Mouse (Mus musculus) myocyte (in vitro differentiated cells): ENCODE measurements at regions not wholly inside any gene's neighbourhood (a gene's known extent, or its start where the extent isn't known, plus 50 kb on each side); places are given as distances from the start of the nearest gene placed in this dataset.

Source experiments
- H3K27me3 ChIP-seq: one replicate; pipeline ENCODE4 v1.6.1; 2011; ENCODE audit not compliant: control insufficient read depth, insufficient read depth, insufficient read length
- H3K36me3 ChIP-seq: one replicate; pipeline ENCODE4 v1.6.1; 2011; ENCODE audit not compliant: control insufficient read depth, insufficient read depth
- H3K4me2 ChIP-seq: one replicate; pipeline ENCODE4 v1.6.1; 2011; ENCODE audit warnings: low read depth, control low read depth
- H3K4me3 ChIP-seq: one replicate; pipeline ENCODE4 v1.5.1; 2011; ENCODE audit warnings: mild to moderate bottlenecking, control low read depth, moderate library complexity
- H3K79me2 ChIP-seq: one replicate; pipeline ENCODE4 v1.6.1; 2011; ENCODE audit not compliant: control insufficient read depth, insufficient read depth
- H3ac ChIP-seq: one replicate; pipeline ENCODE4 v1.6.1; 2011; ENCODE audit not compliant: control insufficient read depth, insufficient read length
- CEBPB ChIP-seq: IDR thresholded peaks from 2 replicates; pipeline ENCODE4 v1.6.1; 2011; ENCODE audit warnings: mild to moderate bottlenecking, moderate library complexity; ENCODE audit not compliant: poor library complexity, insufficient read depth, severe bottlenecking
- E2F4 ChIP-seq: IDR thresholded peaks from one replicate; pipeline ENCODE4 v1.6.1; 2011; ENCODE audit warnings: mild to moderate bottlenecking, control low read depth, moderate library complexity; ENCODE audit not compliant: insufficient read depth
- MAX ChIP-seq: IDR thresholded peaks from one replicate; pipeline ENCODE4 v1.6.1; 2011; ENCODE audit warnings: low read depth, mild to moderate bottlenecking, control low read depth
- MYOD1 ChIP-seq, 3 experiments: IDR thresholded peaks; one replicate each; pipeline ENCODE4 v1.6.1; 2011; ENCODE audit warnings: control low read depth in 2 of 3, low read depth in 2 of 3, mild to moderate bottlenecking in 2 of 3, moderate library complexity in 1 of 3; ENCODE audit not compliant: insufficient read length in 2 of 3, control insufficient read depth in 1 of 3
- MYOG ChIP-seq, 3 experiments: IDR thresholded peaks; one replicate each; pipeline ENCODE4 v1.6.1; 2011; ENCODE audit warnings: control low read depth in 2 of 3, low read depth in 2 of 3, mild to moderate bottlenecking in 2 of 3; ENCODE audit not compliant: insufficient read length in 2 of 3, control insufficient read depth in 1 of 3, insufficient read depth in 1 of 3
- POLR2A ChIP-seq: IDR thresholded peaks from one replicate; pipeline ENCODE4 v1.6.1; 2011; ENCODE audit warnings: low read depth, mild to moderate bottlenecking, control low read depth, moderate library complexity; ENCODE audit not compliant: insufficient read length
- POLR2AphosphoS2 ChIP-seq: IDR thresholded peaks from one replicate; pipeline ENCODE4 v1.6.1; 2011; ENCODE audit warnings: low read depth, control low read depth; ENCODE audit not compliant: insufficient read length
- REST ChIP-seq: IDR thresholded peaks from one replicate; pipeline ENCODE4 v1.6.1; 2011; ENCODE audit warnings: mild to moderate bottlenecking, control low read depth, moderate library complexity; ENCODE audit not compliant: insufficient read depth, insufficient read length
- SRF ChIP-seq: IDR thresholded peaks from one replicate; pipeline ENCODE4 v1.6.1; 2011; ENCODE audit warnings: low read depth; ENCODE audit not compliant: control insufficient read depth, insufficient read length
- TCF12 ChIP-seq: IDR thresholded peaks from one replicate; pipeline ENCODE4 v1.6.1; 2011; ENCODE audit warnings: mild to moderate bottlenecking, control low read depth; ENCODE audit not compliant: poor library complexity, insufficient read depth, severe bottlenecking
- TCF3 ChIP-seq: IDR thresholded peaks from one replicate; pipeline ENCODE4 v1.6.1; 2011; ENCODE audit warnings: low read depth, control low read depth; ENCODE audit not compliant: insufficient read length
- USF1 ChIP-seq: IDR thresholded peaks from one replicate; pipeline ENCODE4 v1.6.1; 2011; ENCODE audit warnings: low read depth, mild to moderate bottlenecking, control low read depth, moderate library complexity

DNA sequence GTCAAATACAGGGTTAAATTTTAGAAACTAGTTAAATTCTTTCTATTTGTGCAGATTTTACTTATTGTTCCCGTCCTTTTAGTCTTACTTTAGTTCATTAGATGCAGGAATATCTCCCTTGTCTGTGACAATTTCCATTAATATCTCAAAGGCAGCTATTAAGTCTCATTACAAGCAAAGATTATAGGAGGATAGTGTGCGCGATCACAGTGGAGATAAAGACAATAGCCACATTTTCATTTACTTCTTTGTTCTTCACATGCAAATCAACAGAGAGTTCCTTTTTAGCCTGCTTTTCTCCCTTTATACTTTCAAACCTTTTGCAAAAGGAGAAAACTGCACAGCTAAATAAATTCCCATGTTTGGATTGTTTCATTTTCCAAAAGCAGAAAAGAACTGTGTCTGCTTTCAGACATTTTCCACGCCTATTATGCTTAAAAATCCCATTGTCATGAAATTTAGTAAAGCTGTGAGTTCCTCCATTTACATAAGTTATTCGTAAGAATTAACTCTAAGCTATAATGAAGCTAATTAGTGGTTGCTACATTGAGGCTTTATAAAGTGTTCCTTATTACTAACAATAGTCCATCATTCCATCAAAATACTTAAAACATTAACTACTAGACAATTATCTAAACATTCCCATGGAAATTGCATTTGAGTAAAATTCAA is 252.4 kb downstream of the Isl1 start:
- no peak for TF ChIP-seq SRF
- TF ChIP-seq MAX: no peak
- TF ChIP-seq TCF3: no peak
- TF ChIP-seq MYOD1 (IDR thresholded peaks at IDR 0.05; ENCODE audit: control insufficient read depth in 1 of 3, insufficient read length in 2 of 3, low read depth in 2 of 3): no peak
- no peak for TF ChIP-seq POLR2AphosphoS2
- TF ChIP-seq CEBPB: no peak
- TF ChIP-seq TCF12: no peak
- no peak for TF ChIP-seq USF1
- no peak for TF ChIP-seq E2F4
- TF ChIP-seq POLR2A: no peak
- no peak for TF ChIP-seq REST
- TF ChIP-seq MYOG (IDR thresholded peaks at IDR 0.05; ENCODE audit: control insufficient read depth in 1 of 3, insufficient read depth in 1 of 3, insufficient read length in 2 of 3, low read depth in 2 of 3): no peak
- H3K4me3 ChIP-seq: no peak overlapping the region
- H3ac ChIP-seq: no peak overlapping the region
- H3K36me3 ChIP-seq: no peaks in the 10 kb centered on the region
- no peaks in the 10 kb centered on the region for H3K27me3 ChIP-seq
- no peaks in the 10 kb centered on the region for H3K79me2 ChIP-seq
- no peak overlapping the region for H3K4me2 ChIP-seq

DNA sequence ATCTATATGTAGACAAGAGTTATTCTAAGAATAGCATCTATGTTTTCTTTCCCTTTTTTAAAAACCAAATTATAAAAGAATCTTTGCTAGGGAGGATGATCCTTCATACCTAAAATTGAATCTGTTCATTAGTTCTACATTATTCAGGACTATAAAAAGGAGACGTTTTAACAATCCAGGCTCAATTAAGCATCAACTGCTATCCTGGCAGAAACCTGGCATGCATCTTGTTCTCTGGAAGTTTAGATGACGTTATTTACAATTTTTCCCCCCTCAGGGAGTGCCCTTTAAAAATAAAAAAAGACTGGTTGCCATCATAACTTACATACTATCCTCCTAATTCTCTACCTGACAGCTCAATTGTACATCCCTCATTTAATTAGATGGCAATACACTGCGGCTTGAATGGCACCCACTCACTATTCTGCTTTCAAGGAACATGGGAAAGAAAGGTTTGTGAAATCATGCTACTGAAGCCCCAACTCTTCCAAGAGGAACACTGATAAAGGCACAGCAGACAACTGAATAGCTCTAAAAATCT is 253.3 kb downstream of the Isl1 start:
- H3K4me3 ChIP-seq: no peak overlapping the region
- TF ChIP-seq TCF12 (no peak), MAX (no peak), CEBPB (no peak), SRF (no peak), E2F4 (no peak), MYOG (IDR thresholded peaks at IDR 0.05; ENCODE audit: control insufficient read depth in 1 of 3, insufficient read depth in 1 of 3, insufficient read length in 2 of 3, low read depth in 2 of 3) (no peak)

DNA sequence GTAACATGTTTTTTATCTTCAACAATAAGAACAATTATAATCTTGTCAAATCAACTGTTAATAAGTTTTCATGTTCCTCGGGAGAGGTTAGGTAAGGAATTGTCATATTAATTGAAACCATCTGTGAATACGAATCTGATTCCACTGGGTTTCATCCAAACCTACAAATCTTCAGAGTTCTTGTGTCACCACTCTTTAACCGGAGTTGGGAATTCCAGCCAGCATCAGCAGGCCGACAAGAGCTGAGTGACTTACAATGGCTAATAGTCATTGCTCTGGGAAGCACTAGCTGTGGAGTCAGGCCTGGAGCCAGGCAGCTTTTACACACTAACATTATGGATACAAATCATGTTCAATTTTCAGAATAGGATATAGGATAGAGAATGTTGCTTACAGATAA is 273.3 kb downstream of the Isl1 start:
- TF ChIP-seq MYOG (IDR thresholded peaks at IDR 0.05; ENCODE audit: control insufficient read depth in 1 of 3, insufficient read depth in 1 of 3, insufficient read length in 2 of 3, low read depth in 2 of 3) (no peak), POLR2A (no peak), USF1 (no peak), TCF3 (no peak), MAX (no peak), SRF (no peak), E2F4 (no peak), TCF12 (no peak), REST (no peak), CEBPB (no peak), POLR2AphosphoS2 (no peak), MYOD1 (IDR thresholded peaks at IDR 0.05; ENCODE audit: control insufficient read depth in 1 of 3, insufficient read length in 2 of 3, low read depth in 2 of 3) (no peak)
- no peak overlapping the region for H3K4me3 ChIP-seq
- H3ac ChIP-seq: no peak overlapping the region
- no peaks in the 10 kb centered on the region for H3K36me3 ChIP-seq
- H3K27me3 ChIP-seq: no peaks in the 10 kb centered on the region
- H3K79me2 ChIP-seq: no peaks in the 10 kb centered on the region
- H3K4me2 ChIP-seq: no peak overlapping the region

More for the DNA sequence above, 253.3 kb downstream of the Isl1 start:
- Histone ChIP-seq H3ac (no peak overlapping the region), H3K36me3 (no peaks in the 10 kb centered on the region), H3K27me3 (no peaks in the 10 kb centered on the region), H3K4me2 (no peak overlapping the region), H3K79me2 (no peaks in the 10 kb centered on the region)

GRCm38 (mm10) chr13:116030152-116030720 is 279.3 kb downstream of the Isl1 start:
- H3K79me2 ChIP-seq: no peaks in the 10 kb centered on the region
- no peak overlapping the region for H3K4me3 ChIP-seq
- H3K36me3 ChIP-seq: no peaks in the 10 kb centered on the region
- TF ChIP-seq MYOG (IDR thresholded peaks at IDR 0.05; ENCODE audit: control insufficient read depth in 1 of 3, insufficient read depth in 1 of 3, insufficient read length in 2 of 3, low read depth in 2 of 3) (no peak), MYOD1 (IDR thresholded peaks at IDR 0.05; ENCODE audit: control insufficient read depth in 1 of 3, insufficient read length in 2 of 3, low read depth in 2 of 3) (no peak), MAX (no peak), CEBPB (no peak), REST (no peak), POLR2A (no peak)
- H3K4me2 ChIP-seq: no peak overlapping the region
- no peak overlapping the region for H3ac ChIP-seq
- no peaks in the 10 kb centered on the region for H3K27me3 ChIP-seq

DNA sequence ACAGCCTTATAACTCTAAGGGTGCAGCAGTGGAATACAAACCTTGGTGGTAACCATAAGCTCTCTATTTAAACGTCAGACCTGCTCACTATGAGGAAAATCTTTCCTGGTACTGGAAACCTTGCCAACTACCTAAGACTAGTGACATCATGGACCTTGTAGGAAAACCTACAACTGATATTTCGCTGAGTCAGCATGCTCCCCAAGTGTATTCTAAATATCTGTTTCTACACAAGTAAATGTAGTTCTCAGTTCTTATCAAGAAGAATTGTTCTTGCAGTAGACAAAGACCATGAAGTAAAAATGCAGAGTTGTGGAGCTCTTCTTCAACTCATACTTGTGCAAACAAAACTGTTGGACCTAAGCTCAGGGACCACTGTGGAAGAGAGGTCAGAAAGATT is 280.9 kb downstream of the Isl1 start:
- Histone ChIP-seq H3K79me2 (no peaks in the 10 kb centered on the region), H3K36me3 (no peaks in the 10 kb centered on the region), H3ac (no peak overlapping the region), H3K4me3 (no peak overlapping the region), H3K4me2 (no peak overlapping the region), H3K27me3 (no peaks in the 10 kb centered on the region)
- no peak for TF ChIP-seq TCF12
- no peak for TF ChIP-seq SRF
- TF ChIP-seq E2F4: no peak
- no peak for TF ChIP-seq TCF3
- no peak for TF ChIP-seq REST
- no peak for TF ChIP-seq POLR2A
- no peak for TF ChIP-seq USF1
- TF ChIP-seq CEBPB: no peak
